Mouse (Mus musculus): Measurements from ENCODE around the gene 3110082I17Rik.
"Not testable (repeated sequence)": the region's sequence is repeated elsewhere in the genome, so short reads cannot be mapped to it uniquely, and the experiment has no call there.

The 3110082I17Rik gene

DNA sequence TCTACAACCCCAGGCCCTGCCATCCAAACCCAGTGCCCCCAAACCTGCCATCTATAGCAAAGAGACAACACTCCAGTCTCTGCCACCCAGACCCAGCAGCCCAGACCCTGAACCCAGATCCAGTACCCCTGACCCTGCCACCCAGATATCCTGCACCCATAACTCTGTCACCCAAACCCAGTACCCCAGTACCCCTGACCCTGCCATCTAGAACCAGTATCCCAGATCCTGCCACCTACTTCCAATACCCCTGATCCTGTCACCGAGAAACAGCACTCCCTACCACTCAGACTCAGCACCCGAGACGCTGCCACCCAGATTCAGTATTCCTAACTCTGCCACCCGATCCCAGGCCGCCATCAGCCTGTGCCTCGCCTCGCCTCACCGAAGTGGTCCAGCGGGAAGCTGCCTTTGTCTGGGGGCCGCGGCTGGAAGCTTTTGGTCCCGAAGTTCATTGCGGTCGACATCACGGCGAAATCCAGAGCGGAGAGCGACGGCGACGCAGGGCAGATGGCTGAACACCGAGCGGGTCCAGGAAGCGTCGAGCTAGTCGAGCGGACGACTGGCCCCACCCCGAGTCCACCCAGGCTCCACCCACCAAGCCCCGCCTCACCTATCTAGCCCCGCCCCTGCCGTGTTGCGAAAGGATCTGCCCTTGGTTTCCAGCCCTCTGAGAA, 115.5 kb downstream of the 3110082I17Rik start:
- in situ Hi-C loops (cut with MboI; ENCODE audit: low pct_unique_long_range_greater_than_20kb in 1 of 2, low sequenced_read_pairs in 2 of 2, unreplicated experiment in 1 of 2), result no loop called here

- in situ Hi-C loops (cut with MboI; ENCODE audit: low pct_unique_long_range_greater_than_20kb in 1 of 2, low sequenced_read_pairs in 2 of 2, unreplicated experiment in 1 of 2), result no loop called here
These were observed 116.2 kb downstream of the 3110082I17Rik start for GRCm38 (mm10) chr5:139344021-139344686.

DNA sequence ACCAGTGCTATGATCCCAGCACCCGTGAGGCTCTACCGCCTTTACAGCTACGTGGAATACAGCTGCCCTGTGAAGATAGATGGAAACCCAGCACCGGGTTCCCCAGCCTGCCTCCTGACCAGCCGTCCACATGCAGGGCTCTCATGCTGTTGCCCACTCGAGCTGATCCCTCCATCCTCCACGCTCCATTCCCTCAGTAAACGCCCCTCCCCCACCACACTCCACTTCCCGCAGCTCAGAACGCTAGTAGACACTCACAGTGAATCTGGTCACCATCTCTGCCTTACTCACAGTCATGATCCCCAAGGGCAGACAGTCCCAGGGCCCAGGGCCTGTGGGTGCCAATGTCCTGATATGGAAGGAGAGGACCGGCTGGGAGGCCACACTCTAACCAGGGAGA, 121.4 kb downstream of the 3110082I17Rik start:
- in situ Hi-C loops (cut with MboI; ENCODE audit: low pct_unique_long_range_greater_than_20kb in 1 of 2, low sequenced_read_pairs in 2 of 2, unreplicated experiment in 1 of 2), result no loop called here

DNA sequence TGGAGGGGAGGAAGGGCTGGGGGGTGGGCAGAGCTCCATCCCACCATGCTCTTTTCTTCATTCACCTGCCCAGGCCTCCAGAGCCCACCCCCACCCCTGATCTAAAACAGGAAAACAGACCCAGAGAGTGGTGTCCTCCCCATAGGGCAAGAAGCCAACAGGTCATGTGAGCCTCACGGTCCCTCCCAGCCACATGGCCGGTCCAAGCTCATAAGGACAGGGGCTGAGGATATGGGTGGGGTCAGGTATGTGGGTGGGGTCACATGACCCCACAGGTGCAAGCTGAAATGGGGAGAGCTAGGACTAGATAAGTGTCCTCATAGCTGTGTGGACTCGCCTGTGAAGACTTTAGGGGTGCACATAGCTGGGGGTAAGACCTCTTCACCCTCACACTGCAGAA, 121.9 kb downstream of the 3110082I17Rik start:
- in situ Hi-C loops (cut with MboI; ENCODE audit: low pct_unique_long_range_greater_than_20kb in 1 of 2, low sequenced_read_pairs in 2 of 2, unreplicated experiment in 1 of 2), result no loop called here

DNA sequence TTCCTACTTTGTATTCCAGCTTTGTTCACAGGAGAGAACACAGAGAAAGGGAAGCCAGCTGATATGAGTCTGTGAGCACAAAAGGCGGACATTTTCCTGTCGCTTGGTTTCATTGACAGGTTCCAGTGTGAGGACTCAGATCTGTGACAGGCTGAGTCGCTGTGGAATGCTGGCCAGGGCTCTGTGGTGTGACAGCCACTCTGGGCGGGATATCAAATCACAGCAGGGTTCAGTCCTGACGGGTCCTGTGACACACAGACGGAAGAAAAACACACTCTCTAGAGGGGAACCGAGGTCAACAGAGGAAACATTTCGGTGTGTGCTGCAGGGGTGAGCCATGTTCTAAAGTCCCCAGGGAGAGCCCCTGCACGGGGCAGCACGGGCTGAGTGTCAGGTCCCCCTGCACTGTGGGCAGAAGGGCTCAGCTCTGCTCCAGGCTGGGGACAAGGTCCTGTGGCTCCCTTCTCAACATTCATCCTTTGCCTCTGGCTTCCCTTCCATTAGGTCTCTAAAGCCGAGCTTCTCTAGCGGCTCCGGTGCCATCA, 122.4 kb downstream of the 3110082I17Rik start:
- in situ Hi-C loops (cut with MboI; ENCODE audit: low pct_unique_long_range_greater_than_20kb in 1 of 2, low sequenced_read_pairs in 2 of 2, unreplicated experiment in 1 of 2), result no loop called here

DNA sequence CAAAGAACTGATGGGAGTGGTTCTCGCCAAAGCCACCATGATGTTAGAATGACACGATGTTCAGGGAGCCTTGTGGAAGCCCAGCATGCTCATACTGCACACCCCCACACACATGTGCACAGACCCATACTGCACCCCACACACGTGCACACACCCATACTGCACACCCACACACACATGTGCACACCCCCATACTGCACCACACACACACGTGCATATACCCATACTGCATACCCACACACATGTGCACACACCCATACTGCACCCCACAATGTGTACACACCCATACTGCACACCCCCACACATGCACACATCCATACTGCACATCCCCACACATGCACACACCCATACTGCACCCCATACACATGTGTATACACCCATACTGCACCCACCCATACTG, 124.7 kb downstream of the 3110082I17Rik start:
- in situ Hi-C loops (cut with MboI; ENCODE audit: low pct_unique_long_range_greater_than_20kb in 1 of 2, low sequenced_read_pairs in 2 of 2, unreplicated experiment in 1 of 2), result no loop called here

- in situ Hi-C loops (cut with MboI; ENCODE audit: low pct_unique_long_range_greater_than_20kb in 1 of 2, low sequenced_read_pairs in 2 of 2, unreplicated experiment in 1 of 2), result not testable (repeated sequence)
These were observed 125.9 kb downstream of the 3110082I17Rik start for GRCm38 (mm10) chr5:139334394-139334793.

DNA sequence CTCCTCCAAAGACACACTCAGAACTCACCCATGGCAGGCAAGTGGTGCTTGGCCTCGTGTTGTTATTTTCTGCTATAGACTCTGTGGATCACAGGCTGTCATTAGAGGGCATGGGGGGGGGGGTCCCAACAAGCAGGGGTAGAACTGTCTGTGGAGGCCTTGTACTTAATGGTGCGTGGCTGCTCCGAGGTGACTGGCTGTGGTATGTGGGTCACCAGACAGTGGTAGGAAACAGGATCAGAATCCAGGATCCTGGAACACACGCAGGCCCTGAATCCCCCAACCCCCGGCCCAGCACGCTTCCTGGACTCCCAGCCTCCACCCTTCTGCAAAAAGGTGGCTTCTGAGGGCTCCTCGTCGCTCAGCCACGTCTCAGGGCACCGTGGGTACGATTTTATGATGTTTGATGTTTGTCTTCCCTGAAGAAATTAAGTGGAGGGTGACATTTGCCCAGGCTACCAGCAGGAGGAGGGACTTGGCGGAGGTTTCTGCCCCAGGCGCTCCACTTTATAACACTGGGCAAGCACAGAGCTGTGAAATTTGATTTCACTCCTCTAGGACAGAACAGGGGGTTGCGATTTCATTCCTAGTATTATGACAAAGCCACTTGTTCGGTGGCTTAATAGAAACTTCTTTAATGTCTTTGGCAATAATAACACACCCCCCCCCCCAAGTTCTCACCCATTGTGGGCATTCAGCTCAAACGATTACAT, 126.9 kb downstream of the 3110082I17Rik start:
- in situ Hi-C loops (cut with MboI; ENCODE audit: low pct_unique_long_range_greater_than_20kb in 1 of 2, low sequenced_read_pairs in 2 of 2, unreplicated experiment in 1 of 2), result no loop called here

DNA sequence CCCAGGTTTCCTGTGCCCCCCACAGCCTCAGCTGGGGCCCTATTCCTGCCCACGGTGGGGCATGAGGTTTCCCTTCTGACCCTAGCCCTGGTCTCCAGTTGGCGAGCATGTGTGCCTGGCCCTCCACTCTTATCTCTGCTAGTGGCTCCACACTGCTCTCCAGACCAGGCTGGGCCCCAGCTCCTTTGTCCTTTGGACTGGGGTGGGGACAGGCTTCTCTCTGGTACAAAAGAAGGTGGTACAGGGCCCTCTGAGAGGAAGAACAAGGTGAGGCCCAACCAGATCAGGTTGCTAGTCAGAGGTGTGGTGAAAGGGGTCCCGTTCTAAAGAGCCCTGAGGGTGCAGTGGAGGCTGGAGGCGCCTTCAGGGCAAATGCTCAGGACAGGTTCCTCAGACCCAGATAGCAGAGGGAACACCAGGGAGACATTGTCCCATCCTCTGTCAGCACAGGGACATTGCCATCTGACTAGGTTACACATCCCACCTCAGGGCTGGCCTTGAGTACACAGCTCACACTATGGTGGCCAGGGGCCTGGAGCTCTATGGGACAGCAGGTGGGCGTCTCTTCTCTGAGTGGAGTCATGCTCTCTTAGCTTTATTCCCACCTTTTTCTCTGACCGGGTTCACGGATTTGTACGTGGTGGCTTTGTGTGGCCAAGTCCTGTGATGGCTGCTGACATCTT, 127.6 kb downstream of the 3110082I17Rik start:
- in situ Hi-C loops (cut with MboI; ENCODE audit: low pct_unique_long_range_greater_than_20kb in 1 of 2, low sequenced_read_pairs in 2 of 2, unreplicated experiment in 1 of 2), result no loop called here

DNA sequence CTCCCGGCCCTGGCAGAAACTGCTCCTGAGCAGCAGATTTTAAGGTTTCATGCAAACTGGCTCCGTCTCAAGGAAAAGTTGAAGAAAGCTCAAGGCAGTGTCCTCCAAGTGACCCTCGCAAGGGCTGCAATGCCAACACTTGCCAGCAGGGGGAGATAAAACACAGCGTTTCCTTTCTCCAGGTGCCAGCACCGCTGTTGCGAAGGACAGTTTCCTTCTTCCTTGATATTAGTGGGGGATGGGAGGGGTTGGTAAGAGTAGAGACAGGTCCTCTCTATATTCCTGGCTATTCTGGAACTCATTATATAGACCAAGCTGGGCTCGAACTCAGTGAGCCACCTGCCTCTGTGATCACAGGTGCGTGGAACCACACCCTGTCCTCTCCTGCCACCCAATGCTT, 128.6 kb downstream of the 3110082I17Rik start:
- in situ Hi-C loops (cut with MboI; ENCODE audit: low pct_unique_long_range_greater_than_20kb in 1 of 2, low sequenced_read_pairs in 2 of 2, unreplicated experiment in 1 of 2), result no loop called here

DNA sequence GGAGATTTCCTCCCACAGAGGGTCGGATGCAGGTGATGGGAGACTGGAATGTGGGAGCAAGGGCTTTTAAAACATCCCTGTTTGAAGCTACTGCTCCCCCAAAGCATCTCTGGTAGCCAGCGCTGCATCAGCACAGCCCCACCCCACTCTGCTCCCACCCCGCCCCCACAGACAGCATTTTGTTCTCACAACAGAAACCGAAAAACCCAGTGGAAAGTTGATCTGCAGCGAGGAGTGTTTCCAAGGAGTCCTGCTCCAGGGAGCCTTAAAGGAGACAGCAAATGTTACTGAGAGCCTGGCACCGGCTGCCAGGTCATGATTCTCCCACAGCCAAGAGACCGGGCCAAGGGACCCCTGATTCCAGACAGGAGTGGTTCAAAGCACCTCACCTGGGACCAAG, 129.6 kb downstream of the 3110082I17Rik start:
- in situ Hi-C loops (cut with MboI; ENCODE audit: low pct_unique_long_range_greater_than_20kb in 1 of 2, low sequenced_read_pairs in 2 of 2, unreplicated experiment in 1 of 2), result no loop called here

DNA sequence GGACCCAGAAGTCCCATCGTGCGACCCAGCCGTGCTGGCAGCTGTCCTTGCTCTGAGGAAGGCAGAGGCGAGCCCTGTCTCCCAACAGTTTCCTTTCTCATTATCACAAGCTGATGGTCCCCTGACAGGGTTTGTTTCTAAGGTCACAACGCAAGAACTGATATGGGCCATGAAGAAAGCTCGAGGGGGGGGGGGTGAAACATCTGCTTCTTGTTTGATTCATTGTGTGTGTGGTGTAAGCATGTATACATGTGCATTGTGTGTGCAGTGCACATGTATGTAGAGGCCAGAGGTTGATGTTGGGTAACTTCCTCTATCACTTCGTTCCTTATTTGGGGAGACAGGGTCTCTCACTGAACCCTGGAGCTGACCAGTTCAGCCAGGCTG, 132.7 kb downstream of the 3110082I17Rik start:
- in situ Hi-C loops (cut with MboI; ENCODE audit: low pct_unique_long_range_greater_than_20kb in 1 of 2, low sequenced_read_pairs in 2 of 2, unreplicated experiment in 1 of 2), result no loop called here

DNA sequence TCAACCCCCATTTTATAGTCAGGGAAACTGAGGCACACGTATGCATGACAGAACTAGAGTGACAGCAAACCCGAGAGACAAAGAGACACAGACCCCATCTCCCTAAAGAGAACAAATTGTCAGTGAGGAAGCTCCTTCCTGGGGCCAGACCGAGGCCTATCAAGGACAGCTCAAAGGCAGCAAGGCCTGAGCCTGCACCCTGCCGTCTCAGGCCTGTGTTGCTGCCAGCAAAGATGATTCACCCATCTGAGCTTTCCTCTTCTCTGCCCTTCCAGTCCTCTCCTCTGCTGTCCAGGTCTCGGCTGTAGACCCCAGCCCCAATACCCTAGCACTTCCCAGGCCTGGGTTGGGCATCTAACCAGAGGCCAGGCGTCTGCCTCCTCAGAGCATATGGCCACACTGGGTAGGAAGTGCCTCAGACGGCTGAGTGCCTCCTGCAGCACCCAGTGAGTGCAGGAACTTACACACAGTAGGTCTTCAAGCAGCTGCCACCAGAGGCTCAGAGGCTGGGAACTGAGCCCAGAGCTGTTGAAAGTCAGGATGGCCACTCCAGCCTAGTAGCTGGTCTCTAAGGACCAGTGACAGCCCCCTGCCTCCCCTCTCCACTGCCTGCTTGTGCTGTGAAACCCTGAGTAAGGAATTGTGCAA, 133.2 kb downstream of the 3110082I17Rik start:
- in situ Hi-C loops (cut with MboI; ENCODE audit: low pct_unique_long_range_greater_than_20kb in 1 of 2, low sequenced_read_pairs in 2 of 2, unreplicated experiment in 1 of 2), result no loop called here

DNA sequence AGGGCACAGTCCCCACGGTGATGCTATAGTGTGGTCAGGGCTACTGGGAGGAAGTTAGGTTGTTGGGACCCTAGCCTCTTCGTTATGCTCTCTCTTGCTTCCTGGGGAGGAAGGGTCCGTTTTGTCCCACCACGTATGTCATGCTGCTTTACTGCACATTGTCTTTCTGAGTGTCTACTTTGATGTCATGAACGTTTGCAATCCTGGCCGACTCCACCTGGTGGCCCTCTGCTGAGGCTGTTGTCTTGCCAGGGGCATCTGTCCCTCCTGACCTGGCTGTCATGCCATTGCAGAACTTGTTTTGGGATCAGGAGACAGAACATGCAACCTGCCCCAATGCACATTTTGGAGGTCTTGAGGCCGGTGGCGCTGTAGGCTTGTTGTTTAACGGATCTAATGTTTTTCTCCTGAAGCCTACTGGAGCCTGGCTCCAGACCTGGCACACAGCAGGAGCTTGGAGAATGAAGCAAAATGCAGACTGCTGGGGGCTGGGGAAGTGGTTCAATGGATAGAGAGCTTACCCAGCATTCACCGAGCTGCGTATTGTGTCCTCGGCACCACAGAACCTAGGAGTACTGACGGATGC, 134.1 kb downstream of the 3110082I17Rik start:
- in situ Hi-C loops (cut with MboI; ENCODE audit: low pct_unique_long_range_greater_than_20kb in 1 of 2, low sequenced_read_pairs in 2 of 2, unreplicated experiment in 1 of 2), result no loop called here

- in situ Hi-C loops (cut with MboI; ENCODE audit: low pct_unique_long_range_greater_than_20kb in 1 of 2, low sequenced_read_pairs in 2 of 2, unreplicated experiment in 1 of 2), result no loop called here
These were observed 134.8 kb downstream of the 3110082I17Rik start, which contains the start of gene Adap1 for GRCm38 (mm10) chr5:139325395-139325966. Adap1 (minus strand) TSS chr5:139325622.

DNA sequence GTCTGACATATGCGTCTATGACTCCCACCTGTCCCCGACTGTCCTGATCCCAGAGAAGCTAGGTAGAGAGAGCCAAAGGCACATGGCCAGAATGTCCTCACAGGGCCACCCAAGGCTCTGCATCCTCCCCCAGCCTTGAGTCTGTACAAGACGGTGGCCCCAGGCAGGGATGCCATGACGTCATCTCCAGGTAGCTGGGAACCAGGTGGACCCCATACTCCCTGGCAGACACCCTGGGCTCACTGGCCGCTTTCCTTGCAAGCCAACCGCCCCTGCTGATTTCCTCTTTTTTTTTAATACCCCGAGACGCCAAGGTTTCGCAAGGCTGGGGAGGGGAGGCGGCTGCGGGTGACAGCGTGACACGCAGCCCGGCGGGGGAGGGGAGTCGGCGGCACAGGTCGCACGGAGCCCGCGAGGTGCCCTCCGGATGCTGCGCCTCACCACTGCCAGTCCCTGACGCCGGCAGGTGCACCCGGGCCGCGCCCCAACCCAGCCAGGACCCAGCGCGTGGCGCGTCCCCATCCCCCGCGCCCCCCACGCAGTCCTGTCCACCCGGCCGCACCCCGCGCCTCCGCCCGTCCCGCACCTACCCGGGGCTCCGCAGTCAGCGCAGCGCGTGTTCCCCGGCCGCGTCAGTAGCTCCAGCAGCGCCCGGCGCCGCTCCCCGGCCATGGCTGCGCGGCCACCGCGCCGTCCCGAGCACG, 135.5 kb downstream of the 3110082I17Rik start:
- in situ Hi-C loops (cut with MboI; ENCODE audit: low pct_unique_long_range_greater_than_20kb in 1 of 2, low sequenced_read_pairs in 2 of 2, unreplicated experiment in 1 of 2), result no loop called here

DNA sequence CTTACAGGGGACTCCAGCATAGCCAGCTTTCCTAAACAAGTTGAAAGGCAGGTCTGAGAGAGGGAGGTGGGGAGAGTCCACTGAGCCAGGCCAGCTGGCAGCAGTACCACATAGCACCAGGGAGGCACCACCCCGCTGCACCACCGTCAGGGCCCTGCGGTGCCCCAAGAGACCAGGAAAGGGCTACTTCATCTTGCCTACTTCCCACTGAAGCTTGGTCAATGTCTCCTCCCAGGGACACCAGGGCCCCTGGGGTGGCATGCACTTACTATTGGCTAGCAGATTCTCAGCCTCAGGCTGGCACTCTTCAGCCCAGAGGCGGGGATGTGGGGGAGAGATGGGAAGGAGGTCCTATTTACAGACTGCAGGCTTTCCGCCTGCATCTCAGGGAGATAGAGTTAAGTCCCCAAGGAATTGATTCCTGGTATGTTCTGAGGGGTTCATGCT, 136.3 kb downstream of the 3110082I17Rik start:
- in situ Hi-C loops (cut with MboI; ENCODE audit: low pct_unique_long_range_greater_than_20kb in 1 of 2, low sequenced_read_pairs in 2 of 2, unreplicated experiment in 1 of 2), result no loop called here

All from mouse embryonic stem cell (cell line).